In genomic region chr2:166661971-166662370, GRCm38 (mm10) we compare ENCODE assay signal across 12 mouse cellular contexts. TPM values are rescaled to one million over a fixed set of nuclear protein-coding genes. Genes with fewer than 3 reads are reported as not detected.
DNase-seq lines count a peak whose midpoint lies in the region; ATAC-seq and TF ChIP-seq lines count a peak whose summit lies in the region.
"Had no signal": no experiment of that assay in that cellular context is flagged by ENCODE, and none has a peak within 500 bp of the region (broad histone marks: within the 10 kb centered on the region; RNA-seq: fewer than 3 reads in every experiment).

No protein-coding gene starts in this region.

- intact Hi-C loops in heart, adult 2 months (cut with DNase I) = loop anchor here (10.0 kb wide), 1 partner anchor 57 kb away; no protein-coding TSS in a partner anchor

- no peak overlapping the region for H3K4me2 ChIP-seq in hindbrain, embryonic 12.5 days (replicated peaks)
- no peak overlapping the region for H3K4me2 ChIP-seq in midbrain, embryonic 15.5 days
- H3K4me2 ChIP-seq: liver, embryonic 12.5 days had no signal

- H3K27ac ChIP-seq in heart, embryonic 10.5 days = peak overlapping the region; percentile 8; the same call in 1 of the 2 replicates
- no peak overlapping the region for H3K27ac ChIP-seq in heart, adult 2 months
- H3K27ac ChIP-seq in hindbrain, embryonic 12.5 days = peak overlapping the region; percentile 79; the same call in 1 of the 2 replicates
- H3K27ac ChIP-seq in midbrain, embryonic 15.5 days = peak overlapping the region; percentile 55
- H3K27ac ChIP-seq: liver, embryonic 12.5 days; macrophage had no signal

- peaks cover 67% of the 10 kb centered on the region for H3K4me1 ChIP-seq in heart, embryonic 10.5 days
- H3K4me1 ChIP-seq in heart, adult 2 months (ENCODE audit: control insufficient read depth, insufficient read depth, low read length) = peaks cover 11% of the 10 kb centered on the region
- H3K4me1 ChIP-seq in hindbrain, embryonic 12.5 days = peaks cover 67% of the 10 kb centered on the region
- peaks cover 31% of the 10 kb centered on the region for H3K4me1 ChIP-seq in midbrain, embryonic 15.5 days

- 64% methylated on average over 3 of the region's 3 CpGs for WGBS in heart, embryonic 10.5 days
- WGBS in heart, adult 2 months = 69% methylated on average over 3 of the region's 3 CpGs
- WGBS in hindbrain, embryonic 12.5 days = 71% methylated on average over 3 of the region's 3 CpGs
- WGBS in midbrain, embryonic 15.5 days = 75% methylated on average over 3 of the region's 3 CpGs

- H3K9me3 ChIP-seq in heart, embryonic 10.5 days = no peaks in the 10 kb centered on the region
- H3K9me3 ChIP-seq in hindbrain, embryonic 12.5 days (replicated peaks) = no peaks in the 10 kb centered on the region
- no peaks in the 10 kb centered on the region for H3K9me3 ChIP-seq in midbrain, embryonic 15.5 days
- H3K9me3 ChIP-seq: liver, embryonic 12.5 days had no signal

- no peak overlapping the region for H3K9ac ChIP-seq in heart, adult 2 months (ENCODE audit: low read depth, low read length)
- no peak overlapping the region for H3K9ac ChIP-seq in hindbrain, embryonic 12.5 days
- no peak overlapping the region for H3K9ac ChIP-seq in midbrain, embryonic 15.5 days
- H3K9ac ChIP-seq: liver, embryonic 12.5 days had no signal

- no peaks in the 10 kb centered on the region for H3K36me3 ChIP-seq in heart, embryonic 10.5 days
- no peaks in the 10 kb centered on the region for H3K36me3 ChIP-seq in heart, adult 2 months (ENCODE audit: control insufficient read depth, insufficient read depth, low read length)
- H3K36me3 ChIP-seq in hindbrain, embryonic 12.5 days = no peaks in the 10 kb centered on the region
- no peaks in the 10 kb centered on the region for H3K36me3 ChIP-seq in midbrain, embryonic 15.5 days (replicated peaks)
- H3K36me3 ChIP-seq: liver, embryonic 12.5 days had no signal

- TF ChIP-seq POLR2A in heart, adult 2 months (IDR thresholded peaks at IDR 0.05; ENCODE audit: insufficient read depth, low read depth, low read length) = no peak

- TF ChIP-seq EP300 in heart, adult 2 months (IDR thresholded peaks at IDR 0.05; ENCODE audit: insufficient read depth, low read depth, low read length) = no peak

- no peaks in the 10 kb centered on the region for H3K27me3 ChIP-seq in heart, embryonic 10.5 days (ENCODE audit: insufficient read depth, poor library complexity, severe bottlenecking)
- no peaks in the 10 kb centered on the region for H3K27me3 ChIP-seq in heart, adult 2 months (ENCODE audit: control insufficient read depth, insufficient read depth, low read length)
- no peaks in the 10 kb centered on the region for H3K27me3 ChIP-seq in hindbrain, embryonic 12.5 days
- no peaks in the 10 kb centered on the region for H3K27me3 ChIP-seq in midbrain, embryonic 15.5 days (replicated peaks)
- H3K27me3 ChIP-seq: liver, embryonic 12.5 days had no signal

- DNase-seq in heart, embryonic 10.5 days (ENCODE audit: low spot score) = no peak
- DNase-seq in heart, adult 2 months = no peak
- DNase-seq in cerebellum, postnatal 14 days = peak; percentile 69 to 81
- DNase-seq in testis, postnatal 10 days (ENCODE audit: low spot score) = no peak
- DNase-seq in retina, postnatal 1 day = no peak
- DNase-seq: gastrocnemius, postnatal 14 days; kidney, adult 9 months had no signal

- H3K79me2 ChIP-seq in heart, adult 2 months (replicated peaks; ENCODE audit: control insufficient read depth, insufficient read depth, low read length) = no peaks in the 10 kb centered on the region

- no peak for ATAC-seq in hindbrain, embryonic 12.5 days (ENCODE audit: low FRiP score)
- ATAC-seq in midbrain, embryonic 15.5 days (replicated peaks) = no peak
- ATAC-seq in granulocyte monocyte progenitor cell, adult 5-6 weeks (replicated peaks; ENCODE audit: poor library complexity, severe bottlenecking) = no peak
- ATAC-seq: liver, embryonic 12.5 days had no signal

- no peak overlapping the region for H3K4me3 ChIP-seq in heart, embryonic 10.5 days
- H3K4me3 ChIP-seq in heart, adult 2 months = no peak overlapping the region
- H3K4me3 ChIP-seq in hindbrain, embryonic 12.5 days = no peak overlapping the region
- H3K4me3 ChIP-seq in midbrain, embryonic 15.5 days = no peak overlapping the region
- H3K4me3 ChIP-seq: liver, embryonic 12.5 days had no signal

- TF ChIP-seq CTCF in heart, adult 2 months (IDR thresholded peaks at IDR 0.05) = no peak

RNA-seq across cellular contexts. Expression of gene Prex1, which starts 51.7 kb away (rescaled TPM):
- polyA plus RNA-seq in heart, embryonic 10.5 days (2016; fragmentation: Nextera tagmentation; extraction: Ambion mirVana) = 10.9 and 13.2 TPM in 2 replicates
- 1 to 10 TPM; 5.2 to 6.0 TPM for total RNA-seq in heart, adult 2 months (2021)
- polyA plus RNA-seq in heart, adult 2 months (2012; rRNA removed) = 9.3 and 9.8 TPM in 2 replicates
- polyA plus RNA-seq in hindbrain, embryonic 12.5 days (2016; fragmentation: Nextera tagmentation; extraction: Ambion mirVana) = 40.8 and 43.8 TPM in 2 replicates
- 20.6 and 22.0 TPM in 2 replicates for polyA plus RNA-seq in midbrain, embryonic 15.5 days (2015; fragmentation: Nextera tagmentation; extraction: Ambion mirVana)
- 29.4 and 39.0 TPM in 2 replicates for total RNA-seq in granulocyte monocyte progenitor cell, adult 5-6 weeks (2014; fragmentation: Nextera tagmentation)
- total RNA-seq in granulocyte monocyte progenitor cell, adult 5-6 weeks (2017) = 13.4 and 15.6 TPM in 2 replicates

Comparison
In these comparisons a context has a peak if more than half of its experiments do, and no peak if none do; other contexts are left out.
1. DNase-seq: peak in cerebellum, postnatal 14 days (2 of 2); none in heart, embryonic 10.5 days (single experiment), heart, adult 2 months (0 of 2), testis, postnatal 10 days (single experiment) and retina, postnatal 1 day (single experiment).